Mouse (Mus musculus) embryo, embryonic 11 days (tissue): ENCODE measurements around the gene Olfr434.
A peak's percentile ranks its signal among the peaks of the same experiment; 100 is the strongest.
"Not testable (repeated sequence)": the region's sequence is repeated elsewhere in the genome, so short reads cannot be mapped to it uniquely, and the experiment has no call there.

ENCODE experiments used
- DNase-seq: peaks from one replicate; pipeline ENCODE4 v3.0.0-alpha.2; 2015

Olfr434 gene

GRCm38 (mm10) chr6:43212873-43213272 lies at the start of gene Olfr434:
Olfr434 (plus strand) TSS chr6:43213021.
- not testable (repeated sequence) for DNase-seq

GRCm38 (mm10) chr6:43167246-43167645 lies 45.6 kb upstream of the Olfr434 start:
- no peak for DNase-seq

GRCm38 (mm10) chr6:43171840-43172239 lies 41.0 kb upstream of the Olfr434 start, which contains the start of gene Olfr13:
Olfr13 (plus strand) TSS chr6:43172140.
- no peak for DNase-seq

GRCm38 (mm10) chr6:43178129-43178528 lies 34.7 kb upstream of the Olfr434 start:
- DNase-seq: no peak

- DNase-seq: no peak
Observed at GRCm38 (mm10) chr6:43178584-43179501, 34.0 kb upstream of the Olfr434 start.

DNA sequence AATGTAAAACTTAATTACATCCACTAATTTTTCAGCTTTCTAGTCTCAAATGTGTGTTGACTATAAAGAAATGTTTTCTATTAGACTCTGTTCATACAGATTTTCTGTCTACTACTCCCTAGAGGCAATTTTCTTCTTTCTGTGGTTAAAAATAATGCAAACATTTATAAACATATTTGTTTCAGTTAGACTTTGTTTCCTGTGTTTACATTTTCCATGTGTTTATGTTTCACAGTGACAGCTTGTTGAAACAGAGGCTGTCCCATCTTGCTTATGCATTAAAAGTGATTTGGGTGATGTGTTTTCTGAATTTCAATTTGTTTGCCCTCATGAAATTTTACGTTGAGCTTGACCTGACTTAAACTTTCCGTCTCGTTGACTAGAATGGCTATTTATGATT lies 21.8 kb upstream of the Olfr434 start:
- no peak for DNase-seq

- no peak for DNase-seq
Observed at GRCm38 (mm10) chr6:43196781-43197180, 16.0 kb upstream of the Olfr434 start, which contains the start of gene Olfr435. Olfr435 (plus strand) TSS chr6:43197146.

DNA sequence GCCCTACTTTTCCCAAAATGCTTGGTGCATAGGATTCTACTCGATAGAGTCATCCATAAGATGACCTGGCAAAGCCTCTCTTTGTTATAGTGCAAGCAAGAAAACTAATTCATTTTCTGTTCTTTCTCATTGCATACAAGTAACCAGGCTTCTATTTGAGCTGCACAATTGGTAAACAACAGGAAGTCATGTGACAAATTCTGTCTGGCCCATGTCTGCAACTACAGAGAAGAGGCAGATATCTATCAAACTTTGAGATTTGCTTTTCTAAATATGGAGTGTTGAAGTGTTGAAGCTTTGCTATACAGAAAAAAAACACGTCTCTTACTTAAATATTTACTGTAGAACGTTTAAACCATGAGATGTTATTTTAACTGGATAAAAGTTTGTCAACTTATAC lies 14.7 kb upstream of the Olfr434 start:
- DNase-seq: no peak

- DNase-seq: no peak
Observed at GRCm38 (mm10) chr6:43202786-43203185, 10.0 kb upstream of the Olfr434 start.

- DNase-seq: no peak
Observed at GRCm38 (mm10) chr6:43205355-43205754, 7.5 kb upstream of the Olfr434 start.

DNA sequence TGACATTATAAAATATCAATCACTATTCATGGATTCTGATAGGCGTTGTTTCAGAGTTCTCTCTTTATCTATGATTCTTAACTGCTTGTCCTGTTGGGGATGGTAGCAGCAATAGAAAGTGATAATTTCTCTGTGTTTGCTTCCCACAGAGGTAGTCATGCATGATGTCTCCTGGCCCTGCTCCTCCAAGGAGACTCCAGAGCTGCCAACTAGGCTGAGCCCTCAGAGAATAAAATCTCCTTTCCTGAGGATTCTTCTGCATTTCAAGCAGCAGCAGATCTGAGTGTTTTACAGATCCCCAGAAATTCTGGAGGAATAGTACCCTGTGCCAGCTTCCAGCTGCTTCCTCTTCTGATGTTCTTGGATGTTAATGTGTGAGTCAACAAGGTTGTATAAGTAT lies 18.4 kb downstream of the Olfr434 start, which contains the start of gene Olfr47:
Olfr47 (plus strand) TSS at position 275 of the 400 bp plus-strand sequence.
- not testable (repeated sequence) for DNase-seq

- DNase-seq: peak; percentile 54
Observed at GRCm38 (mm10) chr6:43242061-43242460, 29.2 kb downstream of the Olfr434 start.

DNA sequence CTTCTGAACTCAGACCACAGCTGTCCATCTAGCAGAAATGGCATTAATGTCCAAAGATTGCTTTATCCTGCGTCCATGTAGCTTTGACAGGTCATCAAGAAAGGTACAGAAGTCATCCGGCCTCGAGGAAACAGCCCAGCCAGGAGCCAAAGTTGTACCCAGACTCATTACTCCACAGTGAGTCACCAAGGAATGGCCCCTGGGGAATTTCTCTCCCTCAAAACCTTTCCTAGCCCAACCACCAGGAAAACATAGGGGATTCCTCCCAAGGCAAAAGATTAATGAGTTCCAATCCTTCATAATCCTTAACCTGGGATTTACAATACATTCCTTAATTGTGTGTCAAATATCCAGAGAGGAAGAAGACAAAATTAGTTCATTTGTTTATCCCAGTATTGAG lies 34.6 kb downstream of the Olfr434 start:
- no peak for DNase-seq

DNA sequence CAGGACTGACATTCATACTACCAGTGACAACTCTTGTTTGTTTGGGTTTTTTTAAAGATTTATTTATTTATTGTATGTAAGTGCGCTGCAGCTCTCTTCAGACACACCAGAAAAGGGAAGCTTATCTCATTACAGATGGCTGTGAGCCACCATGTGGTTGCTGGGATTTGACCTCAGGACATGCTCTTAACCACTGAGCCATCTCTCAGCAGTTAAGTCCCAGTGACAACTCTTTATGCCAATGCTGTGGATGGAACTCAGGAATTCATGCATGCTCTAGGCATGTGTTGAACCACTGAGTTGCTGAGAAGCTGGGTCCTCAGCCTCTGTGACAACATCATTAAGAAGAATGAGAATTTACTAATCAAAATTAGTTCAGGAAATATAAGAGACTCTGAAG lies 40.2 kb downstream of the Olfr434 start:
- DNase-seq: no peak

DNA sequence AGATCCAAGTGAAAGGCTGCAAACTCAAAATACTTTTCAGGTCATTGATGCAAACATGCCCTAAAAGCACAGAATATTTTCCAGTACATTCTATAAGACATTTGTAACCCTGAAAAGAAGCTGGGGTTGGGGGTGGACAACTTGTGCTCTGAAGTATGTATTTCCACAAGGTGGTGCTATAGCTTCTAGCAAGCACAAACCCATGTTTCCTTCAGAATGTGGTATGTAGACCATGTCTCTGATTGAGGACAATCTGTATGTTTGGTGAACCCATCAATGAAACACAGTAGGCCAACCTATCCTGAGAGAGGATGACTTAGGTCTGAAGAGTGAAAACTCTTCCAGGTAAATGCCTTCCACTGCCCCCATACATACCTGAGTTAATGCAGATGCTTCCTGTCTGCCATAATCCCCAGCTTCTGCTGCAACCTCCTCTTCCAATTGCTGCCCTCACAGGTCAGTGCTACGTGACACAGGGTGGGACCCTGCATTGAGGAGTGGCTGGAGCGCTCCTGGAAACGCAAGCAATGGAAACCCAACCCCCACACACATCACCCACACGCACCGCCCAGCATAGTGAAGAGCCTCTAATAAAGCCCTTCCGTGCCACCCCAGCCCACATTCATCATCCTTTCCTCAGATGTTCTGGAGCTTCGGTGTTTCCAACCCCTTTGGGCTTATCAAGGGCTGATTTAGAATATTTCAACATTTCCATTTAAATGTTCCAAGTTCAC lies 41.5 kb downstream of the Olfr434 start:
- peak; percentile 53 for DNase-seq

DNA sequence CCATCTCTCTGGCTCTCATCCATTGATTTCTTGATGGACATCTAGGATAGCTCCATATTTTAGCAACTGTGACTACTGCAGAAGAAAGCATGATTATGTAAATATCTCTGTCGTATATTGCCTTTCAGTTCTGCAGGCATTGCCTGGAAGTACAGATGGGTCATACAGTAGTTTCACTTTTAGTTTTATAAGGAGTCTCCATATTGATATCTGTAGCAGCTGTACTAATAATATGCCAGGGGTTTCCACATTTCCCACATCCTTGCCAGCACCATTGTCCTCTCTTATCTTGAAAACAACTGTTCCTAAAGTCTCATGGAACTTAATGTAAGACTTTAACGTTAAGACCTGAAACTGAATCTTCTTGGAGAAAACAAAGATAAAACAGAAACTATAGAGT lies 47.9 kb downstream of the Olfr434 start:
- DNase-seq: no peak

DNA sequence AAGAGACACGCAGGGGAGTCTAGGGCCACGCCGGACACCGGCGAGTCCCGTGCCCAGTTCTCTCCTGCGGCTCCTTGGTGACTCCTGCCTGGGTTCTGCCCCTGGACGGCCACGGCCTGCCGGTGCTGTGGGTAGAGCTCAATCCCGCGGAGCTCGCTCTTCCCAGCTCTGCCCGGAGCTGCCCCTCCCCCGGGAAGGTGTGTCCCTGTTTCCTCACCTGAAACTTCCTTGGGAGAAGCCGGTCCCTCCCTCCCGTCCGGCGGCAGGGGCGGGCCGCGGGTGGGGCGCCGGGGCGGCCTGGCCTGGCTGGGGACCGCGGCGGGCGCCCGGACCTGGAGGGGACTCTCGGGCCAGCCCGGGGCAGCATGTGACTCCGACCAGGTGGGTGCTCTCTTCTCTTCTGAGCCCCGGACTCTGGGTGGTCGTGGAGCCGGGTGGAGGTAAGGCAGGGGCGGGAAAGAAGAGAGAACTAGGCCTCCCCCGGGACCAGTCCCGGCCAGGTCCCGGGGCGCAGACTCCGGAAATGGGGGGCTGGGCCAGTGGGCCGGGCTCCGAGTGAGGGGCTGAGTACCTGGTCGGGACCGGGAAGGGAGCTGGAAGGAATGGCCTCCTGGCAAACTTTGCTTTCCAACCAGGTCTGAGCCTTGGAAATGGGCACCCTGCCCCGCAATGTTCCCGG lies 52.7 kb downstream of the Olfr434 start, which contains the start of gene Arhgef5:
Arhgef5 (plus strand) TSS at position 220 of the 679 bp plus-strand sequence.
- peak; percentile 52 for DNase-seq

GRCm38 (mm10) chr6:43266356-43266755 lies 53.5 kb downstream of the Olfr434 start:
- DNase-seq: peak; percentile 57
